Mouse (Mus musculus): ENCODE data around the gene Adgrl1.
"Not testable (repeated sequence)": the region's sequence is repeated elsewhere in the genome, so short reads cannot be mapped to it uniquely, and the experiment has no call there.

Gene Adgrl1

GRCm38 (mm10) chr8:83954749-83955105 is 54.8 kb downstream of the Adgrl1 start:
- no peak for DNase-seq (ENCODE audit: low read depth in 2 of 2, low spot score in 2 of 2)

- DNase-seq (ENCODE audit: low read depth in 2 of 2, low spot score in 2 of 2): peak; percentile 94
Measured at GRCm38 (mm10) chr8:83955106-83955957, 55.4 kb downstream of the Adgrl1 start, which contains the start of the genes Gm10644 and Asf1b. Gene Gm10644 (minus strand): TSS chr8:83955205. Gene Asf1b (plus strand): TSS chr8:83955507.

GRCm38 (mm10) chr8:83955958-83956218 is 56.0 kb downstream of the Adgrl1 start:
- DNase-seq (ENCODE audit: low read depth in 2 of 2, low spot score in 2 of 2): no peak

DNA sequence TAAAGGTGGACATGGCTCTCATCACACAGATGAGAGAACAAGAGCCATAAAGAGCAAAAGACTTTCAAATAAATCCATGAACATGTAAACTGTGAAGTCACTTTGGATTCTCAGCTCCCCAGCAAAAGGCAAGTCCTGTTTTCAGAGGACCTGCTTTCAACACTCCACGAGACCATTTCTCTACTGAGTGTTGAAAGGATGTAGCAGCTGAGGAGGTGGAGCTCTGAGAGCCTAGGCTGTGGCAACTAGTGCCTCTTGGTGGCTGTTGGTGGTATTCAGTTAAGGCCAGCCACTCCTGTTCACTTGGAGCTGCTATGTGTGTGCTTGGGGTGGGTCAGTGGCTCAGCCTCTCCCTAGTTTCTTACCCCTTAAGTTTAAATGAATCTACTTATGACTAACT is 56.9 kb downstream of the Adgrl1 start:
- peak in 1 of 2 experiments; percentile 40 for DNase-seq (ENCODE audit: low read depth in 2 of 2, low spot score in 2 of 2)

DNA sequence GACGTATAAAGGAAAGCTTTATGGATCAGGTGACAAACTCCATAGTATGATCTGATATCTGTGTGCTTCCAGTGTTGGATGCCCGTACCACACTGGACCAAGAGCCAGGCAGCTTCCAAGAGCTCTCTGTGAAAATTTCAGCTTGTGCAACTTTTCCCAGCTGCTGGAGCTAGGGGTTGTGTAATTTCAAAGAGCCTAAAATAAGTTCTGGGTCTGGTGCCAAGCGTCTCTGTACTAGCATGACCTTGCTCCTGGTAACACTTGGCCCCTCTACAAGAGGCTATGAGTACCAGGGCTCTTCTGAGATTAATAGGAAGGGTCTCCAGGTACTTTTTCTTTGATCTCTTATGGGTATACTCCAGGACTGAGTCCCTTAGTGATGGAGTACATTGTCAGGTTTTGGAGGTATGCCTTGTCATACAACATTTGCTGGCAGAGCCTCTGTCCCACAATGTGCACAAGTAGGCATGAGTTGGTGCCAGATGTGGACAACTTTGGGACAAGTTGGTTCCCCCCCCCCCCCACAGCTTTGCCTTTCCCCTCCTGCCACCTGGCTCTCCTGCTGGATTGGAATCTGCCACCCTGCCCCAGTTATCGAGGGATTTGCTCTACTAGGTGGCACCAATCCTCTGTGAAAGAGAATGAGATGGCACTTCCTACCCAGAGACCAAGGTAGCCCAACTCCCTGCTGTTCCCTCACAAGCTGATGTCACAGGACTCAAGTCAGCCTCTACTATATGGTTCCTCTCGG is 64.3 kb downstream of the Adgrl1 start:
- DNase-seq (ENCODE audit: low read depth in 2 of 2, low spot score in 2 of 2): no peak

GRCm38 (mm10) chr8:83967701-83968100 is 67.8 kb downstream of the Adgrl1 start:
- DNase-seq (ENCODE audit: low read depth in 2 of 2, low spot score in 2 of 2): no peak

DNA sequence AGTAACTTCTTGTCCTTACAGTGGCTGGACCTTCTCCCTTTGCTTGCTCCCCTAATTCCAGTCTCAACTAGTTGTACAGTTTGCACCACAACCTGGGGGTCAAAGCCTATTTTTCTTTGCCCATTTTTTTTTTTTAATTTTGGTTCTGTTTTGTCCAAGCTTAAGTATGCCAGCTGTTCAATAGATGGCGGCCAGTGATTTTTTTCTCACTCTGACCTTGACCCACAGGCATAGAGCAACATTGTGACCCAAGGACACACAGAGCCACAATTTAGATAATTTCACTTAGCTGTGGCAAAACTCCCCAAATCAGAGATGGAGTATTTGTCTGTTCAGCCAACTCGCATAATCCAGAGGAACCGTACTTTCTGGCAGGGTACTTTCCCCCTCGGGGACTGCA is 71.2 kb downstream of the Adgrl1 start:
- DNase-seq (ENCODE audit: low read depth in 2 of 2, low spot score in 2 of 2): no peak

DNA sequence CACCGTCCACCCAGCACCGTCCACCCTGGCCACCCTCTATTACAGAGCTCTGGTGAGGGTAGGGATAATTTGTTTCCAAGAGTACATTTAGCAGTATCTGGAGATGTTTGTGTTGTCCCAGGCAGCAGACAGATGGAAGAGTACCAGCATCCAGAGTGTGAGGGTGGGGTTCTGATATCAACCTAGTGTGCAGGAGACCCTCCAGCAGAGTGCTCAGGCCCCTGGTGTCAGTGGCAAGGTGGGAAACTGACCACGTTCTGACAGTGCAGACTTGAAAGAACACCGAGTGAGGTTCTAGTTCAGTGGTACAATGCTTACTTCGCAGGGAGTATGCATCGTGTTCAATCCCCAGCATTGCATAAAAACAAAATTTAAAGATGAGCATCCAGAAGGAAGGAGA is 71.8 kb downstream of the Adgrl1 start:
- DNase-seq (ENCODE audit: low read depth in 2 of 2, low spot score in 2 of 2): no peak

- peak; percentile 95 for DNase-seq (ENCODE audit: low read depth in 2 of 2, low spot score in 2 of 2)
Measured at GRCm38 (mm10) chr8:83972150-83973120, 72.5 kb downstream of the Adgrl1 start, which contains the start of gene Prkaca. Gene Prkaca (plus strand): TSS chr8:83972993.

DNA sequence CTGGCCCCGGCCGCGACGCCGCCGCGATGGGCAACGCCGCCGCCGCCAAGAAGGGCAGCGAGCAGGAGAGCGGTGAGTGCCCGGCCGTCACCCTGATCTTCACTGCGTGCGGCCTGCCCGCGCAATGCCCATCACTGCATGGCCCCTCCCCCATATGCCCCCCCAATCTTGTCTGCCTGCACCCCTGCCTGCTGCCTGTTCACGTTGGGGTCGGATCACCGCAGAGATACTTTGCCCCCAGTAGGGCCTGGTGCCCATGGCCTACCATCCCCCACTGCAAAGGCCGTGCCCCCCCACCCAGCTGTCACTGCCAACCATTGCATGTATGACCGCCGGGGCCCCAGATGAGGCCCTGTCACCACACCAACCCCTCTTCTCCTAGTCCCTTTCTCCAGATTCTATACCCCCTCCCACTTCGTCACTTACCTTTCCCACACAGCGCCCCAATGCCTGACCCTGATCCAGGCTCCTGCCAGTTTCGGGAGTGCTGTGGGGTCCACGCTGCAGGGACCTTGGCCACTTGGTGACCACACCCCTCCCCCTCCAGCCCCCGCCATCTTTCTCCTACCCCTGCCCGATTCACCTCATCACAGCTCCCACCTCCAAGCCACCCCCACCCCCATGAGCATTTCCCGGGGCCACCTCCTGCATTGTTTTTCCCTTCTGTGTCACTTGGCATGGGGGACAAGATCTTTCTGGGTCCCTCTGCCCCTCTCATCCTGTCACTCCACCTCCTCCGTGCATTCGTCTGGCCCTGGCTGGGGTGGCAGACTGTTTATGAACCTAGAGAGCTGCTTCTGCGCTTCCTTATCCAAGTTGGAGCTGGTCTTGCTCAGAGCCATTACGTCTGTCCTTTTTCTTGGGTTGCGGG is 73.5 kb downstream of the Adgrl1 start:
- no peak for DNase-seq (ENCODE audit: low read depth in 2 of 2, low spot score in 2 of 2)

GRCm38 (mm10) chr8:83974521-83974920 is 74.6 kb downstream of the Adgrl1 start:
- DNase-seq (ENCODE audit: low read depth in 2 of 2, low spot score in 2 of 2): no peak

GRCm38 (mm10) chr8:83976101-83976630 is 76.3 kb downstream of the Adgrl1 start:
- DNase-seq (ENCODE audit: low read depth in 2 of 2, low spot score in 2 of 2): peak; percentile 28 to 62

DNA sequence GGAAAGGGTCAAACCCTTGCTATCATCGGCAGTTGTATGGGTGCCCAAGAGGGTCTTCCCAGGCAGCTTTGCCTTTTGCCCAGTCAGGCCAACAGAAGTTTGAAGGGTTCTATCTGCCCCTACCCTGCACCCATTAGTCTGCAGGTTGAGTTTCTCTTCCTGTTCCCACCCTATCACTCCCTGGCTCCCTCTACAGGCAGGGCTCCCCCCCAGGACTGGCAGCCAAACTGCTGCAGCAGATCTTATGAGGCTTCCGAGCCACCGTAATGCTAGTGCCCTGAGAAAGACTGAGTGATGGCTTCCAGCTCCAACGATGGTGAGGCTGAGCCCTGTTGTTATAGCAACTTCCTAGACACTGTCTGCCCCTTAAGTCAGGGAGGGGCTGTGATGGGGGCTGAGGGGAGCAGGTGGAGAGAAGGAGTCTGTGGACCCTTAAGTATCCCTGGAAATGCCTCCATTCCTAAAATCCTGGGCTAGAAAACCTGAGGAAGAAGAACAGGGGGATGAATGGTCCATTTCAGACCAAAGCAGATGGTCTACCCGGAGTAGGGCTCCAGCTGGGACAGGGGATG is 77.0 kb downstream of the Adgrl1 start:
- no peak for DNase-seq (ENCODE audit: low read depth in 2 of 2, low spot score in 2 of 2)

DNA sequence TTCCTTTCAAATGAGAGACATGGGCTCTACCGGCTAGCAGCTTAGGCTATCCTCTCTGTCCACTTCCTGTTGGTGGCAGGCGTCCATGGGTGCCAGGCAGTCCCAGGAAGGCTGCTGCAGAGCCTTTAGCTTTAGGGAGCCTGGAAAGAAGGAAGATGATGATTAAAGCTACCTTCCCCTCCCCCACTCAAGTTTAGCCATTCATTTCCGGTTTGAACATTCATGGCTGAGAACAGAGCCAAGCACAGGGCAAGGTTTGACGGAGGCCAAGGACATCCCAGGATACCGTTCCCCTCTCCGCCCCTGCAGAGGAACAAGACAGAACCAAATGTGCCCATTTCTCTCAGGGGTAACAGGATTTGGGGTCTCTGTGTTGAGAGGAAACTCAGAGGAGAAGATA is 77.7 kb downstream of the Adgrl1 start:
- no peak for DNase-seq (ENCODE audit: low read depth in 2 of 2, low spot score in 2 of 2)

GRCm38 (mm10) chr8:83978200-83978599 is 78.3 kb downstream of the Adgrl1 start:
- no peak for DNase-seq (ENCODE audit: low read depth in 2 of 2, low spot score in 2 of 2)

DNA sequence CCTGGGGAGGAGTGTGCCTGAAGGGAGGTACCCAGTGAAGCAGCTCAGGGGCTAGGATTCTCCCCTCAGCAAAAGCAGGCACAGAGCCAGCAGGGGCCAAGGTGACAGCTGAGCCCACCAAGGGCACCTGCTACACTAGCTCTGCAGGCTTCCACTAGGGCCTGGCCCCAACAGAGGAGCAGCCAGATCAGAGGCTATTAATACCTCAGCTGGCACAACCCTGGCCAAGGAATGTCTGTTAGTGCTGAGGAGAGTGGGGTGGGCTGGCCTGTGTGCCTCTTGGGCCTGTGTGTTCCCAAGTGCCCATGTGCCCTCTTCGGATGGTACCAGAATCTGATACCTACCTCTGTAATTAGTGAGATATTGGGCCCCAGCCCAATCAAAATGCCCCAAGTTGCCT is 80.3 kb downstream of the Adgrl1 start:
- no peak for DNase-seq (ENCODE audit: low read depth in 2 of 2, low spot score in 2 of 2)

GRCm38 (mm10) chr8:83980845-83981244 is 80.9 kb downstream of the Adgrl1 start:
- no peak for DNase-seq (ENCODE audit: low read depth in 2 of 2, low spot score in 2 of 2)

DNA sequence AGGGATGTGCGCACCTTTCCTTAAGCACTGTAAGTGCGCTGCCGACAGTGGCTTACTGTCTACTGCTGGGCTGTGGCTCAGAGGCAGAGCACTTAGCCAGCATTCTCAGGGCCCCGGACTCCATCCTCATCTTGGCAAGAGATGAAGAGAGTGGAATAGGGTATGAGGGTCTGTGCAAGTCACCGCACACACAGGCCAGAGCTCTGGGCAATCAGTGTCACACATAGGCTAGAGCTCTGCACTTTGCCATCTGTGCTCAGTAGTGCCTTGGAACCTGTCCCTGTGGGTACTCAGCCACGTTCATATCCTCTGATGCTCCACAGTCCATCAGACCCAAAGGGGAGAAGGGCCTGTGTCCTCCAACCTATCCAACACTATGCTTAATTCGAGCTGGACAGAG is 81.6 kb downstream of the Adgrl1 start:
- no peak for DNase-seq (ENCODE audit: low read depth in 2 of 2, low spot score in 2 of 2)

DNA sequence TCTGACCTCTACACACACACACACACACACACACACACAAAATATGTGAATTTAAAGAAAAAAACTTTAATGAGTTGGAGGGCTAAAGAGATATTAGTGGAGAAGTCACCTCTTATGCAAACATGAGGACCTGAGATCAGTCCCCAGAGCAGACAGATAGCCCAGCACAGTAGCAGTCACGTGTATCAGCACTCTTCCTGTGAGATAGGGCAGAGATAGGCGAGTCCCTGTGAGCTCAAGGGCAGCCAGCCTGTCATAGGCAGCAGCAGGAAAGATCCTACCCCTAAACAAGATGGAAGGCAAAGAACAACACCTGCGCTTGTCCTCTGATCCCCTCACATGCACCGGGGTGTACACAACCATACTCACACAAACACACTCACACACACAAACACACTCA is 82.5 kb downstream of the Adgrl1 start:
- no peak for DNase-seq (ENCODE audit: low read depth in 2 of 2, low spot score in 2 of 2)

DNA sequence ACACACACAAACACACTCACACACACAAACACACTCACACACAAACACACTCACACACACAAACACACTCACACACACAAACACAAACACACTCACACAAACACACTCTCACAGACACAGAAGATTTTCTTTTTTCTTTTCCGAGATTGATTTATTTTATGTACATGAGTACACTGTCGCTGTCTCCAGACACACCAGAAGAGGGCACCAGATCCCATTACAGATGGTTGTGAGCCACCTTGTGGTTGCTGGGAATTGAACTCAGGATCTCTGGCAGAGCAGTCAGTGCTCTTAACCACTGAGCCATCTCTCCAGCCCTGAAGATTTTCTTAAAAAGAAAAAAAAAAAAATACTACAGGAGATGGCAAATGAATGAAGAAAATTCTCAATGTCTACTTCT is 83.3 kb downstream of the Adgrl1 start:
- DNase-seq (ENCODE audit: low read depth in 2 of 2, low spot score in 2 of 2): not testable (repeated sequence)
